Mouse (Mus musculus): ENCODE results near the gene Nexn. TPM values are rescaled to one million over a fixed set of nuclear protein-coding genes. Genes with fewer than 3 reads are reported as not detected.

The Nexn gene
- polyA plus RNA-seq, 1 experiment from 2014 or later, result 5.5 TPM

- Histone ChIP-seq H3K27me3 (replicated peaks; ENCODE audit: control insufficient read depth, insufficient read depth, low read length) (no peaks in the 10 kb centered on the region), H3K9ac (ENCODE audit: low read depth, low read length) (no peak overlapping the region), H3K9me3 (ENCODE audit: control insufficient read depth, low read length) (no peaks in the 10 kb centered on the region), H3K4me1 (replicated peaks; ENCODE audit: control insufficient read depth, insufficient read depth, low read length) (no peaks in the 10 kb centered on the region), H3K4me2 (no peak overlapping the region), H3K36me3 (ENCODE audit: control insufficient read depth, insufficient read depth, low read length) (peaks cover 10% of the 10 kb centered on the region; the same call in 1 of the 2 replicates), H3K4me3 (ENCODE audit: low read depth, low read length) (no peak overlapping the region), H3K27ac (ENCODE audit: low read depth, low read length) (no peak overlapping the region)
- ATAC-seq (replicated peaks; ENCODE audit: low FRiP score) (no peak), DNase-seq (ENCODE audit: low spot score) (no peak)
- WGBS, result 87% methylated on average over 5 of the region's 5 CpGs
Measured at GRCm38 (mm10) chr3:152288276-152288675, 22.1 kb upstream of the Nexn start.

GRCm38 (mm10) chr3:152287810-152288209, 21.7 kb upstream of the Nexn start:
- no peak for ATAC-seq (replicated peaks; ENCODE audit: low FRiP score)
- H3K36me3 ChIP-seq (ENCODE audit: control insufficient read depth, insufficient read depth, low read length), result peaks cover 11% of the 10 kb centered on the region; the same call in 1 of the 2 replicates
- whole genome bisulfite sequencing, result 80% methylated on average over 9 of the region's 9 CpGs

GRCm38 (mm10) chr3:152284759-152285158, 18.6 kb upstream of the Nexn start:
- no peak overlapping the region for H3K9ac ChIP-seq (ENCODE audit: low read depth, low read length)
- 91% methylated on average over 5 of the region's 5 CpGs for WGBS
- H3K36me3 ChIP-seq (ENCODE audit: control insufficient read depth, insufficient read depth, low read length), result peaks cover 11% of the 10 kb centered on the region; the same call in 1 of the 2 replicates
- no peak for ATAC-seq (replicated peaks; ENCODE audit: low FRiP score)
- no peaks in the 10 kb centered on the region for H3K9me3 ChIP-seq (ENCODE audit: control insufficient read depth, low read length)
- no peak for DNase-seq (ENCODE audit: low spot score)
- H3K4me1 ChIP-seq (replicated peaks; ENCODE audit: control insufficient read depth, insufficient read depth, low read length), result 0 out of 2 replicates have a peak, but pooled peaks cover 3% of the 10 kb centered on the region
- H3K4me2 ChIP-seq, result no peak overlapping the region
- no peak overlapping the region for H3K27ac ChIP-seq (ENCODE audit: low read depth, low read length)
- no peak overlapping the region for H3K4me3 ChIP-seq (ENCODE audit: low read depth, low read length)
- H3K27me3 ChIP-seq (replicated peaks; ENCODE audit: control insufficient read depth, insufficient read depth, low read length), result no peaks in the 10 kb centered on the region

More at GRCm38 (mm10) chr3:152287810-152288209, 21.7 kb upstream of the Nexn start:
- Histone ChIP-seq H3K9ac (ENCODE audit: low read depth, low read length) (no peak overlapping the region), H3K27me3 (replicated peaks; ENCODE audit: control insufficient read depth, insufficient read depth, low read length) (no peaks in the 10 kb centered on the region), H3K4me1 (replicated peaks; ENCODE audit: control insufficient read depth, insufficient read depth, low read length) (no peaks in the 10 kb centered on the region), H3K4me3 (ENCODE audit: low read depth, low read length) (no peak overlapping the region), H3K27ac (ENCODE audit: low read depth, low read length) (no peak overlapping the region), H3K9me3 (ENCODE audit: control insufficient read depth, low read length) (no peaks in the 10 kb centered on the region), H3K4me2 (no peak overlapping the region)
- no peak for DNase-seq (ENCODE audit: low spot score)

GRCm38 (mm10) chr3:152284306-152284705, 18.2 kb upstream of the Nexn start:
- Histone ChIP-seq H3K27ac (ENCODE audit: low read depth, low read length) (no peak overlapping the region), H3K27me3 (replicated peaks; ENCODE audit: control insufficient read depth, insufficient read depth, low read length) (no peaks in the 10 kb centered on the region), H3K9me3 (ENCODE audit: control insufficient read depth, low read length) (no peaks in the 10 kb centered on the region), H3K9ac (ENCODE audit: low read depth, low read length) (no peak overlapping the region), H3K4me2 (no peak overlapping the region), H3K36me3 (ENCODE audit: control insufficient read depth, insufficient read depth, low read length) (peaks cover 11% of the 10 kb centered on the region; the same call in 1 of the 2 replicates), H3K4me1 (replicated peaks; ENCODE audit: control insufficient read depth, insufficient read depth, low read length) (0 out of 2 replicates have a peak, but pooled peaks cover 3% of the 10 kb centered on the region), H3K4me3 (ENCODE audit: low read depth, low read length) (no peak overlapping the region)
- no peak for ATAC-seq (replicated peaks; ENCODE audit: low FRiP score)
- WGBS, result 89% methylated on average over 1 of the region's 1 CpGs
- no peak for DNase-seq (ENCODE audit: low spot score)

- Histone ChIP-seq H3K27ac (ENCODE audit: low read depth, low read length) (no peak overlapping the region), H3K4me3 (ENCODE audit: low read depth, low read length) (no peak overlapping the region), H3K27me3 (replicated peaks; ENCODE audit: control insufficient read depth, insufficient read depth, low read length) (no peaks in the 10 kb centered on the region), H3K36me3 (ENCODE audit: control insufficient read depth, insufficient read depth, low read length) (peaks cover 11% of the 10 kb centered on the region; the same call in 1 of the 2 replicates), H3K4me1 (replicated peaks; ENCODE audit: control insufficient read depth, insufficient read depth, low read length) (0 out of 2 replicates have a peak, but pooled peaks cover 3% of the 10 kb centered on the region), H3K9me3 (ENCODE audit: control insufficient read depth, low read length) (no peaks in the 10 kb centered on the region), H3K4me2 (no peak overlapping the region), H3K9ac (ENCODE audit: low read depth, low read length) (no peak overlapping the region)
- 33% methylated on average over 3 of the region's 3 CpGs for WGBS
- ATAC-seq (replicated peaks; ENCODE audit: low FRiP score), result peak; percentile 62
- no peak for DNase-seq (ENCODE audit: low spot score)
Measured at GRCm38 (mm10) chr3:152282126-152282525, 16.0 kb upstream of the Nexn start.

GRCm38 (mm10) chr3:152278431-152278830, 12.3 kb upstream of the Nexn start:
- H3K9ac ChIP-seq (ENCODE audit: low read depth, low read length), result no peak overlapping the region
- H3K4me1 ChIP-seq (replicated peaks; ENCODE audit: control insufficient read depth, insufficient read depth, low read length), result 0 out of 2 replicates have a peak, but pooled peaks cover 3% of the 10 kb centered on the region
- DNase-seq (ENCODE audit: low spot score) (no peak), ATAC-seq (replicated peaks; ENCODE audit: low FRiP score) (no peak)
- H3K27me3 ChIP-seq (replicated peaks; ENCODE audit: control insufficient read depth, insufficient read depth, low read length), result no peaks in the 10 kb centered on the region
- WGBS, result 65% methylated on average over 2 of the region's 2 CpGs
- H3K36me3 ChIP-seq (ENCODE audit: control insufficient read depth, insufficient read depth, low read length), result peaks cover 4% of the 10 kb centered on the region; the same call in 1 of the 2 replicates
- H3K27ac ChIP-seq (ENCODE audit: low read depth, low read length), result no peak overlapping the region
- H3K4me3 ChIP-seq (ENCODE audit: low read depth, low read length), result no peak overlapping the region
- no peak overlapping the region for H3K4me2 ChIP-seq
- no peaks in the 10 kb centered on the region for H3K9me3 ChIP-seq (ENCODE audit: control insufficient read depth, low read length)

- no peaks in the 10 kb centered on the region for H3K27me3 ChIP-seq (replicated peaks; ENCODE audit: control insufficient read depth, insufficient read depth, low read length)
- H3K27ac ChIP-seq (ENCODE audit: low read depth, low read length), result no peak overlapping the region
- no peak overlapping the region for H3K4me2 ChIP-seq
- WGBS, result 85% methylated on average over 2 of the region's 2 CpGs
- no peaks in the 10 kb centered on the region for H3K9me3 ChIP-seq (ENCODE audit: control insufficient read depth, low read length)
- no peak for ATAC-seq (replicated peaks; ENCODE audit: low FRiP score)
- no peak overlapping the region for H3K9ac ChIP-seq (ENCODE audit: low read depth, low read length)
- 0 out of 2 replicates have a peak, but pooled peaks cover 2% of the 10 kb centered on the region for H3K36me3 ChIP-seq (ENCODE audit: control insufficient read depth, insufficient read depth, low read length)
- H3K4me1 ChIP-seq (replicated peaks; ENCODE audit: control insufficient read depth, insufficient read depth, low read length), result 0 out of 2 replicates have a peak, but pooled peaks cover 3% of the 10 kb centered on the region
- DNase-seq (ENCODE audit: low spot score), result no peak
- no peak overlapping the region for H3K4me3 ChIP-seq (ENCODE audit: low read depth, low read length)
Measured at GRCm38 (mm10) chr3:152277912-152278311, 11.8 kb upstream of the Nexn start.

- H3K9me3 ChIP-seq (ENCODE audit: control insufficient read depth, low read length), result no peaks in the 10 kb centered on the region
- no peak overlapping the region for H3K4me3 ChIP-seq (ENCODE audit: low read depth, low read length)
- H3K27me3 ChIP-seq (replicated peaks; ENCODE audit: control insufficient read depth, insufficient read depth, low read length), result no peaks in the 10 kb centered on the region
- no peak for ATAC-seq (replicated peaks; ENCODE audit: low FRiP score)
- 0 out of 2 replicates have a peak, but pooled peaks cover 2% of the 10 kb centered on the region for H3K36me3 ChIP-seq (ENCODE audit: control insufficient read depth, insufficient read depth, low read length)
- H3K4me2 ChIP-seq, result no peak overlapping the region
- no peak for DNase-seq (ENCODE audit: low spot score)
- no peaks in the 10 kb centered on the region for H3K4me1 ChIP-seq (replicated peaks; ENCODE audit: control insufficient read depth, insufficient read depth, low read length)
- H3K9ac ChIP-seq (ENCODE audit: low read depth, low read length), result no peak overlapping the region
- H3K27ac ChIP-seq (ENCODE audit: low read depth, low read length), result no peak overlapping the region
- WGBS, result 94% methylated on average over 3 of the region's 3 CpGs
Measured at GRCm38 (mm10) chr3:152276935-152277334, 10.8 kb upstream of the Nexn start.

GRCm38 (mm10) chr3:152275008-152275407, 8.9 kb upstream of the Nexn start:
- H3K27me3 ChIP-seq (replicated peaks; ENCODE audit: control insufficient read depth, insufficient read depth, low read length), result no peaks in the 10 kb centered on the region
- no peak overlapping the region for H3K27ac ChIP-seq (ENCODE audit: low read depth, low read length)
- H3K4me2 ChIP-seq, result no peak overlapping the region
- ATAC-seq (replicated peaks; ENCODE audit: low FRiP score), result no peak
- DNase-seq (ENCODE audit: low spot score), result no peak
- no peaks in the 10 kb centered on the region for H3K4me1 ChIP-seq (replicated peaks; ENCODE audit: control insufficient read depth, insufficient read depth, low read length)
- no peak overlapping the region for H3K9ac ChIP-seq (ENCODE audit: low read depth, low read length)
- no peaks in the 10 kb centered on the region for H3K9me3 ChIP-seq (ENCODE audit: control insufficient read depth, low read length)
- no peak overlapping the region for H3K4me3 ChIP-seq (ENCODE audit: low read depth, low read length)
- WGBS, result 85% methylated on average over 8 of the region's 8 CpGs
- 0 out of 2 replicates have a peak, but pooled peaks cover 2% of the 10 kb centered on the region for H3K36me3 ChIP-seq (ENCODE audit: control insufficient read depth, insufficient read depth, low read length)

All from liver, embryonic 11.5 days (tissue).